Mouse (Mus musculus): ENCODE measurements around the gene Rcor3. TPM values are rescaled to one million over a fixed set of nuclear protein-coding genes. Genes with fewer than 3 reads are reported as not detected.
A peak's percentile ranks its signal among the peaks of the same experiment; 100 is the strongest.

The Rcor3 gene
- total RNA-seq, 1 experiment, result 3.7 TPM

- Histone ChIP-seq H3K4me3 (ENCODE audit: insufficient read depth in 1 of 2, low read depth in 1 of 2, low read length in 2 of 2, poor library complexity in 1 of 2, severe bottlenecking in 1 of 2) (no peak overlapping the region), H3K9me3 (ENCODE audit: control insufficient read depth, insufficient read depth, low read depth, low read length) (no peaks in the 10 kb centered on the region), H3K9ac (ENCODE audit: insufficient read depth, low read depth, low read length, poor library complexity, severe bottlenecking) (no peak overlapping the region), H3K4me1 (ENCODE audit: control insufficient read depth in 2 of 2, insufficient read depth in 2 of 2, low read length in 2 of 2, poor library complexity in 1 of 2) (peaks cover 2 to 5% of the 10 kb centered on the region in 2 experiments; a peak in 2 of 4 replicates), H3K36me3 (ENCODE audit: control insufficient read depth, insufficient read depth, low read length, poor library complexity, severe bottlenecking) (peaks cover 2% of the 10 kb centered on the region; the same call in 1 of the 2 replicates), H3K27ac (ENCODE audit: insufficient read depth, low read depth, low read length, poor library complexity, severe bottlenecking) (no peak overlapping the region)
- in situ Hi-C loops (cut with MboI; ENCODE audit: low sequenced_read_pairs in 2 of 2, unreplicated experiment in 2 of 2), result no loop called here
- DNase-seq (ENCODE audit: low read depth, low spot score), result peak; percentile 26
- TF ChIP-seq ZNF384 (IDR thresholded peaks at IDR 0.05; ENCODE audit: low read depth, low read length), result no peak
- TF ChIP-seq CHD2 (IDR thresholded peaks at IDR 0.05; ENCODE audit: low read depth, low read length), result no peak
- TF ChIP-seq ZC3H11A (IDR thresholded peaks at IDR 0.05; ENCODE audit: borderline replicate concordance, low read depth, low read length), result no peak
- no peak for TF ChIP-seq HCFC1 (IDR thresholded peaks at IDR 0.05; ENCODE audit: borderline replicate concordance, insufficient read depth, low read length)
- no peak for TF ChIP-seq MAFK (IDR thresholded peaks at IDR 0.05; ENCODE audit: insufficient read depth, low read depth, low read length)
Observed at GRCm38 (mm10) chr1:192101359-192101758, 36.5 kb downstream of the Rcor3 start.

GRCm38 (mm10) chr1:192100742-192101141 lies 37.1 kb downstream of the Rcor3 start:
- TF ChIP-seq ZNF384 (IDR thresholded peaks at IDR 0.05; ENCODE audit: low read depth, low read length), result no peak
- TF ChIP-seq CHD2 (IDR thresholded peaks at IDR 0.05; ENCODE audit: low read depth, low read length), result no peak
- TF ChIP-seq ZC3H11A (IDR thresholded peaks at IDR 0.05; ENCODE audit: borderline replicate concordance, low read depth, low read length), result no peak
- no peak for TF ChIP-seq MAFK (IDR thresholded peaks at IDR 0.05; ENCODE audit: insufficient read depth, low read depth, low read length)
- TF ChIP-seq HCFC1 (IDR thresholded peaks at IDR 0.05; ENCODE audit: borderline replicate concordance, insufficient read depth, low read length), result no peak
- peak; percentile 6 for DNase-seq (ENCODE audit: low read depth, low spot score)
- peak overlapping the region; percentile 8 to 26; a peak in 2 of 4 replicates for H3K4me3 ChIP-seq (ENCODE audit: insufficient read depth in 1 of 2, low read depth in 1 of 2, low read length in 2 of 2, poor library complexity in 1 of 2, severe bottlenecking in 1 of 2)
- no peak overlapping the region; the same call in 1 of the 2 replicates for H3K27ac ChIP-seq (ENCODE audit: insufficient read depth, low read depth, low read length, poor library complexity, severe bottlenecking)
- peak overlapping the region; percentile 9; the same call in 1 of the 2 replicates for H3K9ac ChIP-seq (ENCODE audit: insufficient read depth, low read depth, low read length, poor library complexity, severe bottlenecking)
- H3K4me1 ChIP-seq (ENCODE audit: control insufficient read depth in 2 of 2, insufficient read depth in 2 of 2, low read length in 2 of 2, poor library complexity in 1 of 2), result peaks cover 2 to 5% of the 10 kb centered on the region in 2 experiments; a peak in 2 of 4 replicates
- H3K9me3 ChIP-seq (ENCODE audit: control insufficient read depth, insufficient read depth, low read depth, low read length), result no peaks in the 10 kb centered on the region
- in situ Hi-C loops (cut with MboI; ENCODE audit: low sequenced_read_pairs in 2 of 2, unreplicated experiment in 2 of 2), result no loop called here
- H3K36me3 ChIP-seq (ENCODE audit: control insufficient read depth, insufficient read depth, low read length, poor library complexity, severe bottlenecking), result peaks cover 2% of the 10 kb centered on the region; the same call in 1 of the 2 replicates

GRCm38 (mm10) chr1:192095626-192096025 lies 42.2 kb downstream of the Rcor3 start:
- H3K9me3 ChIP-seq (ENCODE audit: control insufficient read depth, insufficient read depth, low read depth, low read length), result no peaks in the 10 kb centered on the region
- no peak for TF ChIP-seq ZNF384 (IDR thresholded peaks at IDR 0.05; ENCODE audit: low read depth, low read length)
- no peak for TF ChIP-seq ZC3H11A (IDR thresholded peaks at IDR 0.05; ENCODE audit: borderline replicate concordance, low read depth, low read length)
- no peak for TF ChIP-seq HCFC1 (IDR thresholded peaks at IDR 0.05; ENCODE audit: borderline replicate concordance, insufficient read depth, low read length)
- no peak for TF ChIP-seq MAFK (IDR thresholded peaks at IDR 0.05; ENCODE audit: insufficient read depth, low read depth, low read length)
- TF ChIP-seq CHD2 (IDR thresholded peaks at IDR 0.05; ENCODE audit: low read depth, low read length), result no peak
- no peak overlapping the region for H3K9ac ChIP-seq (ENCODE audit: insufficient read depth, low read depth, low read length, poor library complexity, severe bottlenecking)
- peaks cover 2% of the 10 kb centered on the region; the same call in 1 of the 2 replicates for H3K36me3 ChIP-seq (ENCODE audit: control insufficient read depth, insufficient read depth, low read length, poor library complexity, severe bottlenecking)
- no peak overlapping the region for H3K4me3 ChIP-seq (ENCODE audit: insufficient read depth in 1 of 2, low read depth in 1 of 2, low read length in 2 of 2, poor library complexity in 1 of 2, severe bottlenecking in 1 of 2)
- in situ Hi-C loops (cut with MboI; ENCODE audit: low sequenced_read_pairs in 2 of 2, unreplicated experiment in 2 of 2), result no loop called here
- DNase-seq (ENCODE audit: low read depth, low spot score), result no peak
- peaks cover 1 to 2% of the 10 kb centered on the region in 2 experiments; a peak in 2 of 4 replicates for H3K4me1 ChIP-seq (ENCODE audit: control insufficient read depth in 2 of 2, insufficient read depth in 2 of 2, low read length in 2 of 2, poor library complexity in 1 of 2)
- no peak overlapping the region for H3K27ac ChIP-seq (ENCODE audit: insufficient read depth, low read depth, low read length, poor library complexity, severe bottlenecking)

- Histone ChIP-seq H3K9me3 (ENCODE audit: control insufficient read depth, insufficient read depth, low read depth, low read length) (no peaks in the 10 kb centered on the region), H3K4me3 (ENCODE audit: insufficient read depth in 1 of 2, low read depth in 1 of 2, low read length in 2 of 2, poor library complexity in 1 of 2, severe bottlenecking in 1 of 2) (no peak overlapping the region), H3K4me1 (ENCODE audit: control insufficient read depth in 2 of 2, insufficient read depth in 2 of 2, low read length in 2 of 2, poor library complexity in 1 of 2) (no peaks in the 10 kb centered on the region), H3K9ac (ENCODE audit: insufficient read depth, low read depth, low read length, poor library complexity, severe bottlenecking) (no peak overlapping the region), H3K27ac (ENCODE audit: insufficient read depth, low read depth, low read length, poor library complexity, severe bottlenecking) (no peak overlapping the region), H3K36me3 (ENCODE audit: control insufficient read depth, insufficient read depth, low read length, poor library complexity, severe bottlenecking) (no peaks in the 10 kb centered on the region)
- peak; percentile 73 for DNase-seq (ENCODE audit: low read depth, low spot score)
- in situ Hi-C loops (cut with MboI; ENCODE audit: low sequenced_read_pairs in 2 of 2, unreplicated experiment in 2 of 2), result no loop called here
- TF ChIP-seq ZC3H11A (IDR thresholded peaks at IDR 0.05; ENCODE audit: borderline replicate concordance, low read depth, low read length) (0 out of 2 replicates have a peak, but pooled peaks have one; percentile 5), CHD2 (IDR thresholded peaks at IDR 0.05; ENCODE audit: low read depth, low read length) (no peak)
Observed at GRCm38 (mm10) chr1:192094451-192095170, 43.3 kb downstream of the Rcor3 start.
